ENCODE assay signal across 8 mouse cellular contexts in genomic region chr13:23497656-23498321, GRCm38 (mm10). TPM values are rescaled to one million over a fixed set of nuclear protein-coding genes. Genes with fewer than 3 reads are reported as not detected.
DNase-seq lines count a peak whose midpoint lies in the region; ATAC-seq lines count a peak whose summit lies in the region.

No protein-coding gene starts in this region.

- 6% methylated on average over 19 of the region's 19 CpGs for WGBS in lung, embryonic 15.5 days
- 2% methylated on average over 19 of the region's 19 CpGs for WGBS in forebrain, embryonic 13.5 days
- 4% methylated on average over 19 of the region's 19 CpGs for WGBS in midbrain, embryonic 15.5 days

- peaks cover 35% of the 10 kb centered on the region for H3K4me1 ChIP-seq in lung, embryonic 15.5 days
- 0 out of 2 replicates have a peak, but pooled peaks cover 11% of the 10 kb centered on the region for H3K4me1 ChIP-seq in forebrain, embryonic 13.5 days
- H3K4me1 ChIP-seq in midbrain, embryonic 15.5 days = peaks cover 4% of the 10 kb centered on the region; the same call in 1 of the 2 replicates

- no peaks in the 10 kb centered on the region for H3K27me3 ChIP-seq in lung, embryonic 15.5 days
- H3K27me3 ChIP-seq in forebrain, embryonic 13.5 days = no peaks in the 10 kb centered on the region
- peaks cover 15% of the 10 kb centered on the region; the same call in 1 of the 2 replicates for H3K27me3 ChIP-seq in midbrain, embryonic 15.5 days (replicated peaks)

- no peak overlapping the region for H3K9ac ChIP-seq in lung, embryonic 15.5 days
- no peak overlapping the region for H3K9ac ChIP-seq in forebrain, embryonic 13.5 days
- no peak overlapping the region for H3K9ac ChIP-seq in midbrain, embryonic 15.5 days

- H3K36me3 ChIP-seq in lung, embryonic 15.5 days = no peaks in the 10 kb centered on the region
- H3K36me3 ChIP-seq in forebrain, embryonic 13.5 days (ENCODE audit: poor library complexity, severe bottlenecking) = no peaks in the 10 kb centered on the region
- H3K36me3 ChIP-seq in midbrain, embryonic 15.5 days (replicated peaks) = no peaks in the 10 kb centered on the region

- ATAC-seq in lung, embryonic 15.5 days (ENCODE audit: borderline replicate concordance, extremely low read depth, low FRiP score, low TSS enrichment) = no peak
- no peak for ATAC-seq in forebrain, embryonic 13.5 days
- no peak for ATAC-seq in midbrain, embryonic 15.5 days (replicated peaks)
- no peak for ATAC-seq in CD4-positive, CD25-positive, alpha-beta regulatory T cell, adult 4 months

- no peaks in the 10 kb centered on the region for H3K9me3 ChIP-seq in lung, embryonic 15.5 days
- H3K9me3 ChIP-seq in forebrain, embryonic 13.5 days (replicated peaks) = no peaks in the 10 kb centered on the region
- H3K9me3 ChIP-seq in midbrain, embryonic 15.5 days = no peaks in the 10 kb centered on the region

- peak overlapping the region; percentile 29 for H3K4me3 ChIP-seq in lung, embryonic 15.5 days
- H3K4me3 ChIP-seq in forebrain, embryonic 13.5 days = peak overlapping the region; percentile 24
- H3K4me3 ChIP-seq in midbrain, embryonic 15.5 days = peak overlapping the region; percentile 21

- DNase-seq in lung, postnatal 10 days = no peak
- peak; percentile 28 to 32 for DNase-seq in adrenal gland, postnatal 36 days
- peak; percentile 40 for DNase-seq in layer of hippocampus, adult 9-10 months (ENCODE audit: low spot score)
- DNase-seq in thymus, postnatal 10 days (ENCODE audit: low spot score in 2 of 2) = no peak

- H3K4me2 ChIP-seq in lung, embryonic 15.5 days = peak overlapping the region; percentile 55
- H3K4me2 ChIP-seq in forebrain, embryonic 13.5 days = peak overlapping the region; percentile 49
- H3K4me2 ChIP-seq in midbrain, embryonic 15.5 days = peak overlapping the region; percentile 33

- no peak overlapping the region for H3K27ac ChIP-seq in lung, embryonic 15.5 days
- H3K27ac ChIP-seq in forebrain, embryonic 13.5 days = no peak overlapping the region
- no peak overlapping the region for H3K27ac ChIP-seq in midbrain, embryonic 15.5 days

RNA-seq across cellular contexts. Expression of gene Btn2a2, which starts 9.1 kb away (rescaled TPM):
- 0.16 and 0.21 TPM in 2 replicates for polyA plus RNA-seq in lung, embryonic 15.5 days (2015; fragmentation: Nextera tagmentation; extraction: Ambion mirVana)
- total RNA-seq in adrenal gland, postnatal 36 days (2021) = not detected
- 0.08 and 0.21 TPM in 2 replicates for polyA plus RNA-seq in forebrain, embryonic 13.5 days (2015; fragmentation: Nextera tagmentation; extraction: Ambion mirVana)
- not detected in 2 replicates for polyA plus RNA-seq in midbrain, embryonic 15.5 days (2015; fragmentation: Nextera tagmentation; extraction: Ambion mirVana)
- not detected for polyA plus RNA-seq in CD4-positive, CD25-positive, alpha-beta regulatory T cell, adult 4 months (2017; shearing (Covaris generic))

RNA-seq across cellular contexts. Expression of gene Btn1a1, which starts 32.1 kb away (rescaled TPM):
- polyA plus RNA-seq in lung, embryonic 15.5 days (2015; fragmentation: Nextera tagmentation; extraction: Ambion mirVana) = 0.14 and 0.26 TPM in 2 replicates
- not detected for total RNA-seq in adrenal gland, postnatal 36 days (2021)
- not detected in 2 replicates for polyA plus RNA-seq in forebrain, embryonic 13.5 days (2015; fragmentation: Nextera tagmentation; extraction: Ambion mirVana)
- polyA plus RNA-seq in midbrain, embryonic 15.5 days (2015; fragmentation: Nextera tagmentation; extraction: Ambion mirVana) = 0.09 and 0.25 TPM in 2 replicates
- polyA plus RNA-seq in CD4-positive, CD25-positive, alpha-beta regulatory T cell, adult 4 months (2017; shearing (Covaris generic)) = not detected

RNA-seq across cellular contexts. Expression of gene Hist1h4h, which starts 33.1 kb away (rescaled TPM):
- 6.9 and 8.1 TPM in 2 replicates for polyA plus RNA-seq in lung, embryonic 15.5 days (2015; fragmentation: Nextera tagmentation; extraction: Ambion mirVana)
- 100 to 1,000 TPM; 443 to 473 TPM for total RNA-seq in adrenal gland, postnatal 36 days (2021)
- 5.2 and 6.4 TPM in 2 replicates for polyA plus RNA-seq in forebrain, embryonic 13.5 days (2015; fragmentation: Nextera tagmentation; extraction: Ambion mirVana)
- polyA plus RNA-seq in midbrain, embryonic 15.5 days (2015; fragmentation: Nextera tagmentation; extraction: Ambion mirVana) = 3.3 and 5.1 TPM in 2 replicates
- polyA plus RNA-seq in CD4-positive, CD25-positive, alpha-beta regulatory T cell, adult 4 months (2017; shearing (Covaris generic)) = 10 to 100 TPM in 1 of 2 experiments, 1 to 10 TPM in 1; 9.5 to 10.8 TPM

RNA-seq across cellular contexts. Expression of gene Hist1h2af, which starts 35.9 kb away (rescaled TPM):
- polyA plus RNA-seq in lung, embryonic 15.5 days (2015; fragmentation: Nextera tagmentation; extraction: Ambion mirVana) = 6.2 and 8.4 TPM in 2 replicates
- total RNA-seq in adrenal gland, postnatal 36 days (2021) = 10 to 100 TPM; 49.7 to 55.2 TPM
- polyA plus RNA-seq in forebrain, embryonic 13.5 days (2015; fragmentation: Nextera tagmentation; extraction: Ambion mirVana) = 9.5 and 10.0 TPM in 2 replicates
- 0.69 TPM in 1 of 2 replicates, not detected in the other for polyA plus RNA-seq in midbrain, embryonic 15.5 days (2015; fragmentation: Nextera tagmentation; extraction: Ambion mirVana)
- 1 to 10 TPM in 1 of 2 experiments, not detected in 1; 2.7 TPM for polyA plus RNA-seq in CD4-positive, CD25-positive, alpha-beta regulatory T cell, adult 4 months (2017; shearing (Covaris generic))

RNA-seq across cellular contexts. Expression of gene Hist1h3g, which starts 37.4 kb away (rescaled TPM):
- 9.5 and 10.8 TPM in 2 replicates for polyA plus RNA-seq in lung, embryonic 15.5 days (2015; fragmentation: Nextera tagmentation; extraction: Ambion mirVana)
- total RNA-seq in adrenal gland, postnatal 36 days (2021) = 10 to 100 TPM; 13.9 to 17.7 TPM
- 10.0 and 11.6 TPM in 2 replicates for polyA plus RNA-seq in forebrain, embryonic 13.5 days (2015; fragmentation: Nextera tagmentation; extraction: Ambion mirVana)
- 2.2 TPM in 1 of 2 replicates, not detected in the other for polyA plus RNA-seq in midbrain, embryonic 15.5 days (2015; fragmentation: Nextera tagmentation; extraction: Ambion mirVana)
- polyA plus RNA-seq in CD4-positive, CD25-positive, alpha-beta regulatory T cell, adult 4 months (2017; shearing (Covaris generic)) = not detected

Comparison
In these comparisons a context has a peak if more than half of its experiments do, and no peak if none do; other contexts are left out.
1. DNase-seq: peak in adrenal gland, postnatal 36 days (2 of 2) and layer of hippocampus, adult 9-10 months (single experiment); none in lung, postnatal 10 days (single experiment) and thymus, postnatal 10 days (0 of 2).
2. Peak in every context shown above with its lines, with median percentiles within 50 percentile points of each other: H3K4me2 ChIP-seq and H3K4me3 ChIP-seq.